Mouse (Mus musculus) lung, postnatal 14 days (tissue): ENCODE results near the gene Celsr1.
"Not testable (repeated sequence)": the region's sequence is repeated elsewhere in the genome, so short reads cannot be mapped to it uniquely, and the experiment has no call there.

Source experiments
- DNase-seq: peaks from one replicate; pipeline ENCODE4 v3.0.0; 2021

The Celsr1 gene

DNA sequence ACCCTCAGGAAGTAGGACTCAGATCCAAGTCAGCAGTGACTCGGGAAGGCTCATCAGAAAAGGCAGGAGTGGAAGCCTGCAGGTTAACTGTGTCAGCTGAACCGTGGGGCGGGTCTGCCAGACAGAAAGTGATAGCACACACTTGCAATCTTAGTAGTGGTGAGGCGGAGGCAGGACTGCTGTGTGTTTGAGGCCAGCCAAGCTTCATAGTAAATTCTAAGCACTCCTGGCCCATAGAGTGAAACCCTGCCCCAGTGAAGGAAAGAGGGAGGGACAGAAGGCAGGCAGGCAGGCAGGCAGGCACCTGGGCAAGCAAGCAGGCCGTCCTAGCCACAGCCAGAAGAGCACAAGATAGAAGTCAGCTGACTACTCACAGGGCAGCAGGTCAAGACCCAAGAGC lies 148.0 kb downstream of the Celsr1 start:
- DNase-seq, result no peak

DNA sequence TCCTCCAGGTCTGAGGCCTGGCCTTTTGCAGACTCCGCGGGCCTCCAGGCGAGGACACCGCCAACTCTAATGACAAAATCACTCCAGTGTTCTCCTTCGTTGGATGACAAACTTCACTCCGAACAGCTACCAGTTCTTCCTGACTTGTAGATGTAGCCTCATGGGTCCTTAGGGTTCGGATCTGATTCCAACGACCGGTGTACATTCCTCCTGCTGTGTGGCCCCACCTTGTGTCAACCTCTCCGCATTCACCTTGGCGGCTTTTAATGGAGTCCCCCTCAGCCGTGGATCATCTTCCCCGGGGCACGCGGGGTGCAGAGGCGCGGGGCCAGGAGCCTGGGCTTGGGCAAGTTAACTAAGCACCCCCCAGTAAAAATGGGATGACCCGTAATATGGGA lies 154.1 kb downstream of the Celsr1 start:
- no peak for DNase-seq

DNA sequence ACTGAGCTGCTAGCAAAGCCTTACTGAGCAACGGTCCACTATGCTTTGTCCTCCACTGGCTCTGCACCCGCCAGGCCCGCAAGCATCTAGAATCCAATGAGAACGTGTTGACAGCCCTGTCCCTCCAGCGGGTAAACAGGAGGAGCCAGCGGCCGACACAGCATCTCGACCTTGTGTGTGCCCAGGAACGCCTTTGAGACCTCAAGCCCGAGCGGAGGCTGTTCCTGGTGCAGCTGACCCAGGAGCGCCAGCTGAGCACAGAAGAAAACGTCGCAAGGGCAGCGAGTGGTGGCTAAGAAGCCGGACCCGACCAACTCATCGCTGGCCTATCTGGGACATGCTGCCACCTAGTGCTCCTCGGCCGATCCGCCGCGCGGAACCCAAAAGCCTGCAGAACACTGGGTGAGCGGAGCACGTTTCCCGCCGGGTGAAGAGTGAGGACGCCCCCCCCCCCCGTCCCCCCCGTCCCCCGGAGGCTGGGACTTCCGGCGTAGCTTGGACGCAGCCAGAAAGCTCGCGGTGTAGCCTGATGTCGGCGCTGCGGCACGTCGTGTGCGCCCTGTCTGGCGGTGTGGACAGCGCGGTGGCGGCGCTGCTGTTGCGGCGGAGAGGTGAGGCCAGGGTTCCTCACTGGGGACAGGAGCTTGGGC lies 154.6 kb downstream of the Celsr1 start, which contains the start of gene Trmu:
Gene Trmu, plus strand, starts transcription at position 465 of the 650 bp plus-strand sequence.
- DNase-seq, result peak; percentile 90

DNA sequence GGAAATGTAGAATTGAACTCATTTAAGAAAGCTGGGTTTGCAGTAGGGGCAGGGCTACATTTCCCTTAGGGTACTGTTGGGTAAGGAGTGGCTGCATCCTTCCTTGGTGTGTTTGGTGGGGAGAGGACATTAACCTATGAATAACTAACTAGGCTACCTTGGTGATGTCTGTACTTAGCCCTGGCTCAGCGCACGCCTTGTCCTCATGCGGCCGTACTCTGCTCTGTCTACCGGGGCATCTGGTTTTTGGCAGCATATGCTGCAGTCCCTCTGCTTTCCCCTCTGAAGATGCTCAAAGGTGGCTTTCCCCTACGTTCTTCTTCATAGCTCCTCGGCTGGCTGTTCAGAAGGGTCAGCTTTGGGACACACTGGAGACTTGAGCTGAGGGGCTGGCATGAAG lies 156.2 kb downstream of the Celsr1 start:
- no peak for DNase-seq

DNA sequence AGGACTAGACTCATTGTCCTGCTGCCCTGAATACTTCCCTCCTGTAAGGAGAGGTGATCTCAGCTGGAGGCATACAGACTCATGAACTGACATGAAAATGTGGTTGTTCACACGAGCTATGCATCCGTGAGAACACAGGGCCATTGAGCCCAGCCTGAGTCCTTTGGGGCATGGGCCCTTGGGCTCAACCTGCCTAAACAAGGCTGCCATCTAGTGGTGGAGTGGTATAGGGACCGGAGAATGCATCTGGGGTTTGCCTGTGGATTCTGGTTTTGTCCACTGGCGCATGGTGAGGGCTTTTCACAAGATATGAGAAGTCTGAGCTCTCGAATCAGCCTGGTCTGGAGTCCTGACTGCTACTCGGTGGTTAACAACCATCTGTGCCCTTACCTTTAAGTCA lies 165.9 kb downstream of the Celsr1 start:
- peak; percentile 81 for DNase-seq

DNA sequence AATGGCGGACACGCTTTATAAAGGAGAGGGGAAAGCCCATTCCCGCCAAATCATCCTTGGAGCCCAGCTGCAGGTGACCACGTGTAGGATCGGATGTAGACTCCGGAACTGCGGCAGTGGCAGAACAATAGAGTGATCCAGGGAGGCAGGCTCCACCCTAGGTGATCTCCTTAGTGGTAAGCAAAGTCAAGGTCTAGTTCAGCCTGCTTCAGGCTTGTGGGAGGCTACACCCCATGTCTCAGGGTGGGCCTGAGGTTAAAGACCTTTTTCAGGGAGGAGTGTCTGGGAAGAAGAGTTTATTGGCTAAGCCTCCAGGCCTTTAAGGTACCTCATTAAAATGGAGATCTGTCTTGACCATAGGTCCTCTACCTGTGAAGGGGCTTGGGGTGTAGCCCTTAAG lies 167.7 kb downstream of the Celsr1 start:
- DNase-seq, result not testable (repeated sequence)

DNA sequence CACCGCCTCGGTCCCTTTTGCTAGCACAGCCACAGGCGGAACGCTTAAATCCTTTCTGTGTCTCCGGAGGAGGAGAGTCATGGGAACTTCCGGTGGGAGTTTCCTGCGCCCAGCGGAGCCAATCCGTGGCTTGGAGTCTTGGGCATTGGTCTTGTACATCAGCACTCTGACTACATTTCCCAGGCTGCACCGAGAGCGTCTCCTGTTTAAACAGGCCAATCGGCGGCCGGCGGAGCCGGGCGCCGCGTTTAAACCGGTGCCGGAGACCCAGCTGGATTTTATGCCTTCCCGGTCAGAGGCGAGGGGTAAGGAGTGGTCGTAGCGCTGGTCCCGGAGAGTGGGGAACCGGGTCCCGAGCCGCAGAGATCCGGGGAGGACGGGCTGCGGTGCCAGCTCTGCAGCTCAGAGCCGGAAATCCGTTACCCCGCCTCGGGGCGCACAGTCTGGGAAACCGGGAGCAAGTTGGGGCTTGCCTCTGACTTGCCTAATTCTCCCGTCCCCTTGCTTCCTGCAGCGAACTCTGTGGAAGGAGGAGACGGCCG lies 174.0 kb downstream of the Celsr1 start, which contains the start of gene Gtse1:
Gene Gtse1, plus strand, starts transcription at position 256 of the 542 bp plus-strand sequence.
- DNase-seq, result peak; percentile 93

DNA sequence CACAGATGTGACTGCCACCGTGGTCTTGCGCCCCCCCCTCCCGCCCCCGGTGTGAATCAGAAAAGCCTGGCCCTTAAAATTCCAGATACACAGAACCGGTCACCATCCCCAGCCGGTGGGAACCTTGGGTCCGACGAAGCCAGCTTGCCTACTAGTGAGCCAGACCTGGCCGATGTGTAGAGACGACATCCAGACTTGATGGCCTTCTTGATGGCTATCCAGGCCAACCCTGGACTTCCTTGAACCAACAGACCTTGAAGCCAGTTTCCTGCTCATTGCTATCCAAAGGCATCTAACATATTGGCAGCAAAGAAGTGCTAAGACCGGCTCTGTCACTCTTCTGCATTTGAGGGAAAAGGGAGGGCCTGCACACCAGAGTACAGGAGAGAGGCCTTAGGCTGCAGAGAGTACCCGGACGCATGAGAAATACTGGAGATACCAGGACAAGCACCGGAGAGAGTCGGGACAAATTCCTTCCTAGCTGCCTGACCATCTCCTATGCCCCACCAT lies 174.5 kb downstream of the Celsr1 start:
- peak; percentile 4 for DNase-seq

DNA sequence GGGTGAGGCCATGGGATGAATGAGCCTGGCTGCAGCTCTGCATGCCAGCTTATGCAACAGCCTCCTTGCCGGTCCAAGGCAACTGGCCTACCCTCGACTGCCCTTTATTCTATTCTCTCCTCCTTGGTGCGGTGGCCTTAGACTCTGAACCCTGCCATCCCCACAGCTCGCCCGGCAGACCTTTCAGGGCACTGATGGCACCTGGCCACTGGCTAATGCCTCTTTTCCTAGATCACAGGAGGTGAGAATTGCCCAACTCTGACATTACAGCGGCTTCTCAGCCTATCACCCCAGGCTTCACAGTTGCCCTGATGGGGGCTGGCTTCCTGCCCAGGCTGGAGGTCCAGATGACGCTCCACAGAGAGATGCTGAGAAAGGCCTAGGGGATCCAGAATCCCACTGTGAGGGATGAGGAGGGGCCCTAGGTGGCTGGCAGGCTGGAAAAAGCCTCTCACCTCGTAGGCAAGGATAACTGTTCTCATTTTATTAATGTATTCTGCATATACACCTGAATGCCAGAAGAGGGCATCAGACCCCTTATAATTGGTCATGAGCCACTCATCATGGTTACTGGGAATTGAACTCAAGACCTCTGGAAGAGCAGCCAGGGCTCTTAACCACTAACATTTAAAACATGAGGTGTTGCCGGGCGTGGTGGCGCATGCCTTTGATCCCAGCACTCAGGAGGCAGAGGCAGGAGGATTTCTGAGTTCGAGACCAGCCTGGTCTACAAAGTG lies 181.8 kb downstream of the Celsr1 start:
- no peak for DNase-seq
